Mouse (Mus musculus) stomach, postnatal 0 days (tissue): Measurements from ENCODE around the gene 2300009A05Rik. TPM values are rescaled to one million over a fixed set of nuclear protein-coding genes. Genes with fewer than 3 reads are reported as not detected.
A peak's percentile ranks its signal among the peaks of the same experiment; 100 is the strongest.

Experiments
- ATAC-seq: fragments of 200-750 bp; cut with Nextera tagmentation; 2 replicates; pipeline ENCODE4 v1.8.0; 2017; ENCODE audit not compliant: low FRiP score, low TSS enrichment
- DNase-seq: peaks from one replicate; pipeline ENCODE4 v3.0.0-alpha.2; 2016; ENCODE audit warnings: low spot score
- H3K27ac ChIP-seq: fragments of 300-500 bp; sonication (generic); replicated peaks from 2 replicates; pipeline ENCODE4 v1.5.1; 2014; ENCODE audit warnings: mild to moderate bottlenecking, control low read depth
- H3K27me3 ChIP-seq: fragments of 300-500 bp; sonication (generic); 2 replicates; pipeline ENCODE4 v1.6.1; 2014; ENCODE audit warnings: low read length; ENCODE audit not compliant: control insufficient read depth, insufficient read depth
- H3K36me3 ChIP-seq: fragments of 300-500 bp; sonication (generic); 2 replicates; pipeline ENCODE4 v1.6.1; 2014; ENCODE audit warnings: low read length, mixed read lengths; ENCODE audit not compliant: control insufficient read depth, insufficient read depth
- H3K4me1 ChIP-seq: fragments of 300-500 bp; sonication (generic); replicated peaks from 2 replicates; pipeline ENCODE4 v1.6.1; 2014; ENCODE audit warnings: antibody characterized with exemption; ENCODE audit not compliant: control insufficient read depth, insufficient read depth
- H3K4me2 ChIP-seq: fragments of 300-500 bp; sonication (generic); replicated peaks from 2 replicates; pipeline ENCODE4 v1.6.1; 2014; ENCODE audit warnings: low read depth, mild to moderate bottlenecking, control low read depth, moderate library complexity
- H3K4me3 ChIP-seq: fragments of 300-500 bp; sonication (generic); 2 replicates; pipeline ENCODE4 v1.5.1; 2014; ENCODE audit warnings: low read depth, low read length, control low read depth
- H3K9ac ChIP-seq: fragments of 300-500 bp; sonication (generic); 2 replicates; pipeline ENCODE4 v1.6.1; 2014; ENCODE audit warnings: mild to moderate bottlenecking, low read length, control low read depth, mixed read lengths
- H3K9me3 ChIP-seq: fragments of 300-500 bp; sonication (generic); 2 replicates; pipeline ENCODE4 v1.6.1; 2016; ENCODE audit warnings: low read length; ENCODE audit not compliant: control insufficient read depth
- CTCF ChIP-seq: IDR thresholded peaks from 2 replicates; pipeline ENCODE4 v1.5.1; 2016; ENCODE audit warnings: antibody characterized with exemption, low read depth, mild to moderate bottlenecking, moderate library complexity
- EP300 ChIP-seq: optimal IDR thresholded peaks from 2 replicates; pipeline ENCODE3; 2016; ENCODE audit warnings: antibody characterized with exemption
- WGBS: fragments of 180-500 bp; shearing (Covaris S2); extraction: QIAGEN DNeasy Blood & Tissue Kit; methylation state at CpG from one replicate; pipeline ENCODE4 v1.1.7; 2014; 5-methylcytosine and 5-hydroxymethylcytosine counted together
- polyA plus RNA-seq: library from polyadenylated mRNA; unstranded; fragments of >200 nt; fragmentation: Nextera tagmentation; extraction: Ambion mirVana; gene quantifications from 2 replicates; pipeline ENCODE4 v1.2.1, GENCODE M21; 2015

The 2300009A05Rik gene
- 55.2 and 60.1 TPM in 2 replicates for polyA plus RNA-seq

GRCm38 (mm10) chr9:63398611-63399462, at the start of gene 2300009A05Rik:
TSS of gene 2300009A05Rik (minus strand) at chr9:63399246.
- no peaks in the 10 kb centered on the region for H3K9me3 ChIP-seq
- H3K27me3 ChIP-seq: no peaks in the 10 kb centered on the region
- DNase-seq (peak; percentile 97), ATAC-seq (peak; percentile 99)
- peak within 1 kb of the TSS; percentile 79 for H3K4me3 ChIP-seq
- H3K9ac ChIP-seq: peak within 1 kb of the TSS; percentile 80
- H3K4me2 ChIP-seq: peak within 1 kb of the TSS; percentile 97
- H3K4me1 ChIP-seq: 0 out of 2 replicates have a peak, but pooled peaks cover 3% of the 10 kb centered on the region
- under 1% methylated on average over 65 of the region's 74 CpGs for WGBS
- TF ChIP-seq EP300: no peak
- no peak; the same call in 1 of the 2 replicates for TF ChIP-seq CTCF
- H3K36me3 ChIP-seq: no peaks in the 10 kb centered on the region; the same call in 1 of the 2 replicates
- H3K27ac ChIP-seq: peak within 1 kb of the TSS; percentile 88

- no peak for ATAC-seq
- WGBS: 76% methylated on average over 6 of the region's 6 CpGs
Measured at GRCm38 (mm10) chr9:63443695-63444094, 44.6 kb upstream of the 2300009A05Rik start.

GRCm38 (mm10) chr9:63430652-63431051, 31.6 kb upstream of the 2300009A05Rik start:
- no peaks in the 10 kb centered on the region for H3K27me3 ChIP-seq
- DNase-seq: no peak
- H3K9ac ChIP-seq: no peak overlapping the region
- no peak overlapping the region for H3K4me3 ChIP-seq
- no peaks in the 10 kb centered on the region for H3K36me3 ChIP-seq
- H3K4me1 ChIP-seq: no peaks in the 10 kb centered on the region
- TF ChIP-seq CTCF (no peak), EP300 (no peak)
- WGBS: 75% methylated on average over 1 of the region's 1 CpGs
- no peaks in the 10 kb centered on the region for H3K9me3 ChIP-seq
- no peak overlapping the region for H3K4me2 ChIP-seq
- H3K27ac ChIP-seq: no peak overlapping the region
- no peak for ATAC-seq

More at GRCm38 (mm10) chr9:63443695-63444094, 44.6 kb upstream of the 2300009A05Rik start:
- no peak overlapping the region for H3K4me2 ChIP-seq
- H3K4me1 ChIP-seq: no peaks in the 10 kb centered on the region
- no peaks in the 10 kb centered on the region for H3K27me3 ChIP-seq
- no peak overlapping the region for H3K9ac ChIP-seq
- H3K36me3 ChIP-seq: no peaks in the 10 kb centered on the region
- H3K27ac ChIP-seq: no peak overlapping the region
- H3K9me3 ChIP-seq: no peaks in the 10 kb centered on the region
- DNase-seq: no peak
- no peak overlapping the region for H3K4me3 ChIP-seq
- no peak for TF ChIP-seq EP300
- no peak for TF ChIP-seq CTCF

- Histone ChIP-seq H3K27me3 (no peaks in the 10 kb centered on the region), H3K27ac (no peak overlapping the region), H3K4me3 (no peak overlapping the region), H3K9me3 (no peaks in the 10 kb centered on the region), H3K4me2 (no peak overlapping the region), H3K9ac (no peak overlapping the region), H3K36me3 (no peaks in the 10 kb centered on the region), H3K4me1 (no peaks in the 10 kb centered on the region)
- TF ChIP-seq EP300: no peak
- peak; percentile 51 for TF ChIP-seq CTCF
- 33% methylated on average over 9 of the region's 9 CpGs for WGBS
- DNase-seq (no peak), ATAC-seq (no peak)
Measured at GRCm38 (mm10) chr9:63421096-63421736, 22.2 kb upstream of the 2300009A05Rik start.

GRCm38 (mm10) chr9:63420396-63420795, 21.4 kb upstream of the 2300009A05Rik start:
- DNase-seq (no peak), ATAC-seq (no peak)
- Histone ChIP-seq H3K9me3 (no peaks in the 10 kb centered on the region), H3K27me3 (no peaks in the 10 kb centered on the region), H3K4me3 (no peak overlapping the region), H3K36me3 (no peaks in the 10 kb centered on the region), H3K9ac (no peak overlapping the region), H3K4me1 (no peaks in the 10 kb centered on the region), H3K4me2 (no peak overlapping the region), H3K27ac (no peak overlapping the region)
- WGBS: 46% methylated on average over 6 of the region's 6 CpGs
- TF ChIP-seq CTCF (no peak), EP300 (no peak)

- H3K27me3 ChIP-seq: no peaks in the 10 kb centered on the region
- H3K9me3 ChIP-seq: no peaks in the 10 kb centered on the region
- H3K4me1 ChIP-seq: 0 out of 2 replicates have a peak, but pooled peaks cover 3% of the 10 kb centered on the region
- 83% methylated on average over 1 of the region's 1 CpGs for WGBS
- no peak overlapping the region for H3K9ac ChIP-seq
- H3K36me3 ChIP-seq: no peaks in the 10 kb centered on the region; the same call in 1 of the 2 replicates
- no peak for DNase-seq
- TF ChIP-seq CTCF: no peak
- no peak for TF ChIP-seq EP300
- H3K4me3 ChIP-seq: no peak overlapping the region
- H3K27ac ChIP-seq: no peak overlapping the region
- ATAC-seq: no peak
- H3K4me2 ChIP-seq: no peak overlapping the region
Measured at GRCm38 (mm10) chr9:63400176-63400575, 1.1 kb upstream of the 2300009A05Rik start.
